Mouse (Mus musculus) megakaryocyte, embryonic 14.5 days (primary cell): ENCODE data around the gene Zcchc8.

Experiments
- FLI1 ChIP-seq: IDR thresholded peaks from 2 replicates; pipeline ENCODE4 v1.6.1; 2012; ENCODE audit warnings: low read length, inconsistent platforms, mixed read lengths
- GATA1 ChIP-seq: IDR thresholded peaks from 3 replicates; pipeline ENCODE4 v1.6.1; 2012; ENCODE audit warnings: mixed read lengths, low read length, inconsistent platforms, borderline replicate concordance

DNA sequence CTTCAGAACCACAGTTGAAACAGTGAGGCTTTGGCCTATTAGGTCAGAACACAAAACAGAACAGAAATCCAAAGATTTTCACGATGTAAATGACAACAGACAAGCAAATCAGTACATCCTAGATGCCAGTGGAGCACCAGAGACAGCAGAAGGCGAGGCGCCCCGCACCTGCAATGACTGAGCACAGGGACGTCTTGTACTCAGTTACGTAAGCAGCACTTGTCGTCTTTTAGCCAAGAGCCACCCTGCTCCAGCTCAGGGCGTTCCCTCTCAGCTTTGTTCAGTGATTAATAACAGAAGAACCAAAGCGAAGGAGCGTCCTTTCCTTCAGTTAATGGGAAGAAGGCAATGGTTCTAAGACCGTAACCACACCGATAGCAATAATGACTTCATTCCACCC lies 12.3 kb downstream of the Zcchc8 start:
- TF ChIP-seq GATA1 (no peak), FLI1 (no peak)
